Mouse (Mus musculus): Measurements from ENCODE around the gene Nvl.

DNA sequence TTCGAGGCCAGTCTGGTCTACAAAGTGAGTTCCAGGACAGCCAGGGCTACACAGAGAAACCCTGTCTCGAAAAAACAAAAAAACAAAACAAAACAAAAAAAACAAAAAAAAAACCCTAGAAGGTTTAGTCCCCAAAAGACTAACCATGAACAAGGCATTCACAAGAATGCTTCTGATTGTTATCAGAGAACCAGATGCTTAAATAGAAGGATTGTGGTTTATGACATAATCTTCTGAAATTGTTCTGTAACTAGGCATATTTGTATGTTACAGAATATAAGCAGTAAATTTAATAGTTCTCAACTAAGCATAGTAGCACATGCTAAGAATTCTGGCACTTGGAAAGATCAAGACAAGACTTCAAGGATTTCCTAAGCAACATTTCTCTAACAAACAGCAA is 19.9 kb downstream of the Nvl start:
- no peak for TF ChIP-seq EP300 (IDR thresholded peaks at IDR 0.05; ENCODE audit: low read depth)
- TF ChIP-seq CTCF (IDR thresholded peaks at IDR 0.05; ENCODE audit: low read depth), result no peak
